Mouse (Mus musculus) heart, postnatal 0 days (tissue): ENCODE data around the gene Coq3.
A peak's percentile ranks its signal among the peaks of the same experiment; 100 is the strongest.

Experiments
- CTCF ChIP-seq: IDR thresholded peaks from 2 replicates; pipeline ENCODE4 v1.5.1; 2016; ENCODE audit warnings: antibody characterized with exemption, control low read depth, low read depth
- EP300 ChIP-seq: IDR thresholded peaks from 2 replicates; pipeline ENCODE4 v1.6.1; 2016; ENCODE audit warnings: antibody characterized with exemption, low read depth

DNA sequence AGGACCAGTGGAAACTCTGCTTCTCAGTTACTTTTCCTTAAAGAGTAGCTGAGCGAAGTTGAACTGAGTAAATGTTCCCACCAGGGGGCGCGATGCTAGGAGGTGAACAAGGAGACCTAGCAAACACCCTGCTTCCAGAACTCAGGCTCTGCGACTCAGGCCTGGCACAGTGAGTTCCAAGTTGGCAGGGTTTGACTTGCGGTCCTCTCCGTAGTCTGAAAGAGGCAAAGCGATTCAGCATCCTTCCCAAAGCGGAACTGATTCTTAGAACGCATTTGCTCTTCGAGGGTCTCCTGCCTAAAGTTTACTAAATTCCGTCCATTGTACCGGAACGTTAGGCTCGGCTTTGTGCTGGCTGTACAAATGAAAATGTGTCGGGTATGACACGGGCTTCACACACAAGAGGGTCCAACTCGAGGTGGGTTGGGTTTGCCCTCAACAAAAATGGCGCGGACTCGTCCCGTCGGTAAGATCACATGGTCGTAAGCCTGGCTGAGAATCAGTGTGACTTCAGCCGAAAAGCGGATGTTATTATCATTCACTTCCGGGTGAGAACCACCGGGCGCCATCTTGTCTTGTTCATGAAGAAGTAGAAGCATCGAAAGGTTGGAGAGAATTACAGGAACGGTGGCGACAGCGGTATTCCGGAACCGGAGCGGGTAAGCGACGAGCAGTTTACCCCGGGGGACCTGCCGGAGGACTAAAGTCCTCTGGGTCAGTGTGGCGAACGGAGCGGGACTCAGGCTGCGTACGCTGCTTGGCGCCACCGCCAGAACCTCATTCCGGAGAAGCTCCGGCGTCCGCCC, 31.8 kb upstream of the Coq3 start, which contains the start of gene Pnisr:
- TF ChIP-seq EP300 (0 out of 2 replicates have a peak, but pooled peaks have one; percentile 23), CTCF (peak; percentile 88)
